Mouse (Mus musculus): ENCODE results near the gene Gkn3.

GRCm38 (mm10) chr6:87393466-87394205, 4.9 kb upstream of the Gkn3 start:
- TF ChIP-seq TAL1 (IDR thresholded peaks at IDR 0.05; ENCODE audit: low read length) (no peak), GATA1 (IDR thresholded peaks at IDR 0.05; ENCODE audit: low read length) (no peak)

All from erythroblast, embryonic 14.5 days (primary cell).